Mouse (Mus musculus) layer of hippocampus, adult 9-10 months (tissue): ENCODE data around the gene Fam155a.
A peak's percentile ranks its signal among the peaks of the same experiment; 100 is the strongest.
"Not testable (repeated sequence)": the region's sequence is repeated elsewhere in the genome, so short reads cannot be mapped to it uniquely, and the experiment has no call there.

Experiments
- DNase-seq: peaks from one replicate; pipeline ENCODE4 v3.0.0; 2022; ENCODE audit warnings: low spot score

The Fam155a gene

GRCm38 (mm10) chr8:9660014-9660413 is 110.9 kb downstream of the Fam155a start:
- DNase-seq, result not testable (repeated sequence)

- DNase-seq, result no peak
These were observed 114.1 kb downstream of the Fam155a start for GRCm38 (mm10) chr8:9656901-9657300.

GRCm38 (mm10) chr8:9654826-9655225 is 116.1 kb downstream of the Fam155a start:
- DNase-seq, result peak; percentile 26

- DNase-seq, result no peak
These were observed 117.3 kb downstream of the Fam155a start for GRCm38 (mm10) chr8:9653643-9654042.

GRCm38 (mm10) chr8:9638162-9638561 is 132.8 kb downstream of the Fam155a start:
- no peak for DNase-seq

GRCm38 (mm10) chr8:9635240-9635639 is 135.7 kb downstream of the Fam155a start:
- DNase-seq, result no peak

GRCm38 (mm10) chr8:9607086-9607701 is 163.8 kb downstream of the Fam155a start:
- no peak for DNase-seq

- DNase-seq, result no peak
These were observed 175.0 kb downstream of the Fam155a start for GRCm38 (mm10) chr8:9596003-9596402.

GRCm38 (mm10) chr8:9581836-9582235 is 189.1 kb downstream of the Fam155a start:
- no peak for DNase-seq

GRCm38 (mm10) chr8:9580192-9580591 is 190.8 kb downstream of the Fam155a start:
- DNase-seq, result no peak

GRCm38 (mm10) chr8:9571977-9572376 is 199.0 kb downstream of the Fam155a start:
- no peak for DNase-seq

GRCm38 (mm10) chr8:9569516-9570170 is 201.3 kb downstream of the Fam155a start:
- DNase-seq, result peak; percentile 32

GRCm38 (mm10) chr8:9549199-9549598 is 221.8 kb downstream of the Fam155a start:
- DNase-seq, result no peak

- no peak for DNase-seq
These were observed 223.4 kb downstream of the Fam155a start for GRCm38 (mm10) chr8:9547558-9547954.

GRCm38 (mm10) chr8:9546919-9547557 is 223.9 kb downstream of the Fam155a start:
- no peak for DNase-seq

GRCm38 (mm10) chr8:9546429-9546828 is 224.5 kb downstream of the Fam155a start:
- no peak for DNase-seq

GRCm38 (mm10) chr8:9545665-9546064 is 225.3 kb downstream of the Fam155a start:
- no peak for DNase-seq

GRCm38 (mm10) chr8:9535730-9536372 is 235.1 kb downstream of the Fam155a start:
- DNase-seq, result no peak

- DNase-seq, result no peak
These were observed 244.4 kb downstream of the Fam155a start for GRCm38 (mm10) chr8:9526515-9526914.

GRCm38 (mm10) chr8:9521577-9521976 is 249.4 kb downstream of the Fam155a start:
- DNase-seq, result no peak

- no peak for DNase-seq
These were observed 270.2 kb downstream of the Fam155a start for GRCm38 (mm10) chr8:9500751-9501150.

- DNase-seq, result no peak
These were observed 276.7 kb downstream of the Fam155a start for GRCm38 (mm10) chr8:9494225-9494598.
